Mouse (Mus musculus): ENCODE data around the gene Slc25a28. TPM values are rescaled to one million over a fixed set of nuclear protein-coding genes. Genes with fewer than 3 reads are reported as not detected.

Gene Slc25a28
- polyA plus RNA-seq, 1 experiment from 2014 or later: 9.2 TPM

Small RNA genes lying within 50 kb of the gene (microRNA-seq; reads per million reads assigned to microRNA genes)
- not detected for gene Gm22646 (ENCODE audit: borderline number of aligned reads)

Other genes starting within 250 kb of the Slc25a28 start
- 0.48 and 0.54 TPM in 2 replicates for gene Cnnm1, start 234.4 kb downstream of the Slc25a28 start, polyA plus RNA-seq (2014; fragmentation: Nextera tagmentation; extraction: Ambion mirVana)
- 44.5 and 46.3 TPM in 2 replicates for gene Got1, start 150.3 kb downstream of the Slc25a28 start, polyA plus RNA-seq (2014; fragmentation: Nextera tagmentation; extraction: Ambion mirVana)
- 2.0 and 2.7 TPM in 2 replicates for gene Nkx2-3, start 62.6 kb downstream of the Slc25a28 start, polyA plus RNA-seq (2014; fragmentation: Nextera tagmentation; extraction: Ambion mirVana)
- gene Entpd7, start 14.8 kb upstream of the Slc25a28 start, polyA plus RNA-seq (2014; fragmentation: Nextera tagmentation; extraction: Ambion mirVana): 9.6 and 11.4 TPM in 2 replicates
- gene Cutc, start 78.1 kb upstream of the Slc25a28 start, polyA plus RNA-seq (2014; fragmentation: Nextera tagmentation; extraction: Ambion mirVana): 15.0 and 15.3 TPM in 2 replicates
- gene Cox15, start 78.1 kb upstream of the Slc25a28 start, polyA plus RNA-seq (2014; fragmentation: Nextera tagmentation; extraction: Ambion mirVana): 7.2 and 7.3 TPM in 2 replicates
- 0.03 and 0.11 TPM in 2 replicates for gene Abcc2, start 107.3 kb upstream of the Slc25a28 start, polyA plus RNA-seq (2014; fragmentation: Nextera tagmentation; extraction: Ambion mirVana)

Data from embryonic facial prominence, embryonic 11.5 days (tissue).